Mouse (Mus musculus): ENCODE measurements around the gene Mylk. TPM values are rescaled to one million over a fixed set of nuclear protein-coding genes. Genes with fewer than 3 reads are reported as not detected.

The Mylk gene
- polyA plus RNA-seq, 1 experiment from 2014 or later = 6.9 TPM

DNA sequence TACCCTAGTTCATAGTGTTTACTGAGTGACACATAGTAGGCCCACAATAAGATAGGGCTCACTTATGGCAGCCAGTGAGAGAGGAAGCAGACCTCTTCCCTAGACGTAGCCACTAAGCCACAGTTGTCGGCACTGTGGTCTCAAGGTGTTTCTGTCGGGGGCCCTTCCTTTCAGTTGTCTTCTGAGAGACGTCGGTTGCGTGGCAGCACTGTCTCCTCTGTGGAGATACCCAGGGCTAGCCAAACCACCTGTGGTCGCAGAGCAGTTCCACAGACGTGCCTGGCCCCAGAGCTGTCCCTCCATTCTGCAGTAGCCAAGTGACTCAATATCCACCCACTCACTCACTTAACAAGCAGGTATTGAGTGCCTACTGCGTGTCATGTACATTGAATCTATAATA, 205.9 kb downstream of the Mylk start:
- Histone ChIP-seq H3K4me3 (ENCODE audit: low read depth, low read length) (no peak overlapping the region), H3K27ac (ENCODE audit: low read length) (no peak overlapping the region), H3K4me1 (ENCODE audit: control insufficient read depth, low read depth, low read length) (no peaks in the 10 kb centered on the region), H3K27me3 (ENCODE audit: control insufficient read depth, insufficient read depth, low read depth, low read length) (no peaks in the 10 kb centered on the region), H3K9ac (ENCODE audit: low read depth, low read length) (no peak overlapping the region), H3K4me2 (ENCODE audit: low read depth, low read length) (no peak overlapping the region), H3K9me3 (replicated peaks; ENCODE audit: control insufficient read depth, low read length) (no peaks in the 10 kb centered on the region), H3K36me3 (ENCODE audit: control insufficient read depth, insufficient read depth) (no peaks in the 10 kb centered on the region)
- WGBS (ENCODE audit: insufficient replicate concordance) = 32% methylated on average over 9 of the region's 9 CpGs
- ATAC-seq (ENCODE audit: low read depth) = no peak

DNA sequence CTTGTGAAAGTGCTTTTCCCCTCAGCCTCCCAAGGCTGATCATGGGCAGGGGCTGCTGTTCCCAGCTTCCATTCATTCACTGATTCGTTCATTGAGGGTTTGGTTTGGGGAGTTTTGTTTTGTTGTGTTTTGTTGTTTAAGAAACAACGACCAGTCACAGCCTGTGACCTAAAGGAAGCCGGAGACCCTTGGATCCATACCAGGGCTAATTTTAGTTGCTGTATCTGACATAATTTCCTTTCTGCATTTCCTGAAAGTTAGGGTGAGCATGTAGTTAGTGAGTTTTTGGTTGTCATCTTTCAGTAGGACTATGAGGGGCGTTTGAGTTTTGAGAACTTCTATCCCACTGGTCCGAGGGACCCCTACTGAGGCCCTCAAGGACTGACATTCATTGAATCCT, 207.2 kb downstream of the Mylk start:
- H3K9me3 ChIP-seq (replicated peaks; ENCODE audit: control insufficient read depth, low read length) = no peaks in the 10 kb centered on the region
- H3K4me3 ChIP-seq (ENCODE audit: low read depth, low read length) = no peak overlapping the region
- no peaks in the 10 kb centered on the region for H3K27me3 ChIP-seq (ENCODE audit: control insufficient read depth, insufficient read depth, low read depth, low read length)
- no peaks in the 10 kb centered on the region for H3K36me3 ChIP-seq (ENCODE audit: control insufficient read depth, insufficient read depth)
- no peak for ATAC-seq (ENCODE audit: low read depth)
- H3K4me2 ChIP-seq (ENCODE audit: low read depth, low read length) = no peak overlapping the region
- 13% methylated on average over 5 of the region's 5 CpGs for WGBS (ENCODE audit: insufficient replicate concordance)
- no peak overlapping the region for H3K9ac ChIP-seq (ENCODE audit: low read depth, low read length)
- H3K27ac ChIP-seq (ENCODE audit: low read length) = no peak overlapping the region
- peaks cover 1% of the 10 kb centered on the region for H3K4me1 ChIP-seq (ENCODE audit: control insufficient read depth, low read depth, low read length)

DNA sequence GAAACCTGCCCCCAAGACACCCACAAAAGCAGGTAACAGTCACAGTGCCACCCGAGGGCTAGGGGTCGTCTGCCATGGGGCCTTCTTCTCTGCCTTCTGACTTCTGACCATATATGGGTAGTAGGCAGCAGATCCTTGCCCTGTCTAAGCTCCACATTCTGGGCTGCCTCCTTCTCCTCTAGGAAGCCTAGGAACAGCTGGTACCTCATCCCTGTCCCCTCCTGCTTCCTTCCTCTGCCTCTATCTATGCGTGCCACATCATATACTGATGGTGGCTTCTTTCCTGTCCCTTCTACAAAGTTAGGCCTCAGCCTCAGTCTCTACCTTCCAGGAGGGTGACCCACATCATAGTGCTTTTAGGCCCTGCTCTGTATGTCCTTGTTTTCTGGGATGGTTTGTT, 207.8 kb downstream of the Mylk start:
- no peak overlapping the region for H3K27ac ChIP-seq (ENCODE audit: low read length)
- peaks cover 3% of the 10 kb centered on the region for H3K4me1 ChIP-seq (ENCODE audit: control insufficient read depth, low read depth, low read length)
- H3K4me3 ChIP-seq (ENCODE audit: low read depth, low read length) = no peak overlapping the region
- ATAC-seq (ENCODE audit: low read depth) = peak; percentile 35; the same call in 1 of the 2 replicates
- H3K4me2 ChIP-seq (ENCODE audit: low read depth, low read length) = no peak overlapping the region
- H3K9ac ChIP-seq (ENCODE audit: low read depth, low read length) = no peak overlapping the region
- no peaks in the 10 kb centered on the region for H3K36me3 ChIP-seq (ENCODE audit: control insufficient read depth, insufficient read depth)
- 31% methylated on average over 3 of the region's 3 CpGs for WGBS (ENCODE audit: insufficient replicate concordance)
- no peaks in the 10 kb centered on the region for H3K27me3 ChIP-seq (ENCODE audit: control insufficient read depth, insufficient read depth, low read depth, low read length)
- no peaks in the 10 kb centered on the region for H3K9me3 ChIP-seq (replicated peaks; ENCODE audit: control insufficient read depth, low read length)

DNA sequence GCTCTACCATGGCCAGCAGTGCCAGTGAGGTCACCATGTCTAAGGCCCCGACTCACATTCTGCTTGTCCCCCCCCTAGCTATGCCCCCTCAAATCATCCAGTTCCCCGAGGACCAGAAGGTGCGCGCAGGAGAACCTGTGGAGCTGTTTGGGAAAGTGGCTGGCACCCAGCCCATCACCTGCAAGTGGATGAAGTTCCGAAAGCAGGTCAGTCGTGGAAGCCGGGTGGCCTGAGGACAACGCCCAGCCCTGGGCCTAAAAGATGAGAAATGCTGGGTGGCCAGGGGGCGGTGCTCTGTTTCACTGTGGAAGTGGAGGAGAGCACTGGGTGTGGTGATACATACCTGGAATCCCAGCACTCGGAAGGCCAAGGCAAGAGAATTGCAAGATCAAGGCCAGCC, 208.5 kb downstream of the Mylk start:
- H3K9me3 ChIP-seq (replicated peaks; ENCODE audit: control insufficient read depth, low read length) = no peaks in the 10 kb centered on the region
- 73% methylated on average over 10 of the region's 10 CpGs for WGBS (ENCODE audit: insufficient replicate concordance)
- ATAC-seq (ENCODE audit: low read depth) = no peak

DNA sequence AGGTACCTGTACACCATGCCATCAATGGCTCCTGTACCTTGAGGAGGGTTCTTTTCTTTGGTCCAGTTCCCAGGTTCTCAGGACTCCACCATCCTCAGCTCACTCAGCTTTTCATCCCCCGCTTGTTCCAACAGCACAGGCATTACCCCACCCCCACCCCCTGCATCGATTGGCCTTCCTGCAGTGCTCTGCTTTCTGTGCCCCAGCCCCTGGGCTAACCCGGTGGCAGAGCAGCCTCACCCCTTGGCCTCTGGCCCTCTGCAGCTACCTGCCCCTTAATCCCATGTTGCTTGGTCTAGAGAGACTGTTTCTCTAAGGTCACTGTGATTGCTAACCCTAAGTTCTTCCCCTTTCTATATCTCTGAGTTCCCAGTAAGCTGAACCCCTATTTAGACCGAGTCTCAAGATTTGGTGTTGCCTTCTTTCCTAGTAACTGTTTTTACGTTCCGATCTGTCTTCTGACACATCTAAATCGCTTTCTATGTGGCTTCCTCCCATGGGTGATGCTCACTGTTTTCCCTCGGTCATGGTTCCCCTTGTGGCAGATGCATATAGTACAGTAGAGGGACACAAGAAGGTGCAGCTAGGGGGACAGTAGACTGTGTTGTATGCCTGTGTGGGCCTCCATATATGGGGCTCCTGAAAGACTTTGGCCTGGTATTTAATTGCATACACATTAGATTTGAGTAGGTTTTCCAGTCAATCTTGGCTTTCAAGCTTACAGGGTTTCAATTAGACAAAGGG, 212.6 kb downstream of the Mylk start:
- H3K9ac ChIP-seq (ENCODE audit: low read depth, low read length) = no peak overlapping the region
- peaks cover 9% of the 10 kb centered on the region for H3K4me1 ChIP-seq (ENCODE audit: control insufficient read depth, low read depth, low read length)
- WGBS (ENCODE audit: insufficient replicate concordance) = 46% methylated on average over 8 of the region's 8 CpGs
- H3K27ac ChIP-seq (ENCODE audit: low read length) = no peak overlapping the region
- H3K9me3 ChIP-seq (replicated peaks; ENCODE audit: control insufficient read depth, low read length) = no peaks in the 10 kb centered on the region
- no peaks in the 10 kb centered on the region for H3K36me3 ChIP-seq (ENCODE audit: control insufficient read depth, insufficient read depth)
- ATAC-seq (ENCODE audit: low read depth) = no peak
- no peak overlapping the region for H3K4me3 ChIP-seq (ENCODE audit: low read depth, low read length)
- H3K4me2 ChIP-seq (ENCODE audit: low read depth, low read length) = no peak overlapping the region
- H3K27me3 ChIP-seq (ENCODE audit: control insufficient read depth, insufficient read depth, low read depth, low read length) = no peaks in the 10 kb centered on the region

More for the DNA sequence above, 208.5 kb downstream of the Mylk start:
- no peak overlapping the region for H3K9ac ChIP-seq (ENCODE audit: low read depth, low read length)
- no peaks in the 10 kb centered on the region for H3K36me3 ChIP-seq (ENCODE audit: control insufficient read depth, insufficient read depth)
- H3K4me3 ChIP-seq (ENCODE audit: low read depth, low read length) = no peak overlapping the region
- no peak overlapping the region for H3K4me2 ChIP-seq (ENCODE audit: low read depth, low read length)
- no peak overlapping the region for H3K27ac ChIP-seq (ENCODE audit: low read length)
- peaks cover 3% of the 10 kb centered on the region for H3K4me1 ChIP-seq (ENCODE audit: control insufficient read depth, low read depth, low read length)
- no peaks in the 10 kb centered on the region for H3K27me3 ChIP-seq (ENCODE audit: control insufficient read depth, insufficient read depth, low read depth, low read length)

DNA sequence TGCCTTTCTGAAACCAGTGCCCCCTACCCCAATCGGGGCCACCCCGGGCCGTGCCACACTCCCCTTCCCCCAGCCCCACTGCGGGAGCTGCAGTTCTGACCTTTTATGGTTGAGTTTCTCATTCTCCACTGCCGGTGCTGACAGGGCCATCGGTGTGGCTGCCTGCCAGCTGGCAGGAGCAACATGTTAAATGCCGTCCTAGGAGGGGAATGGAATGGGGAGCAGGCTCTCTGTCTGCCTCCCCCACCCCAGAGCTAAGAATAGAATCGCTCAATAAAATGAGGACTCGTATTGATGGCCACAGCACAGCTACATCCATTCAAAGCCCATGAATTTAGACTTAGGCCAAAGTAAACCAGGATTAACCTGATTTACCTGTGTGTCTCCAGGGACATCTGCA, 213.7 kb downstream of the Mylk start:
- Histone ChIP-seq H3K27me3 (ENCODE audit: control insufficient read depth, insufficient read depth, low read depth, low read length) (no peaks in the 10 kb centered on the region), H3K4me2 (ENCODE audit: low read depth, low read length) (no peak overlapping the region), H3K9me3 (replicated peaks; ENCODE audit: control insufficient read depth, low read length) (no peaks in the 10 kb centered on the region), H3K9ac (ENCODE audit: low read depth, low read length) (no peak overlapping the region), H3K27ac (ENCODE audit: low read length) (no peak overlapping the region), H3K4me3 (ENCODE audit: low read depth, low read length) (no peak overlapping the region), H3K4me1 (ENCODE audit: control insufficient read depth, low read depth, low read length) (peaks cover 9% of the 10 kb centered on the region), H3K36me3 (ENCODE audit: control insufficient read depth, insufficient read depth) (no peaks in the 10 kb centered on the region)
- ATAC-seq (ENCODE audit: low read depth) = peak; percentile 86
- WGBS (ENCODE audit: insufficient replicate concordance) = 44% methylated on average over 9 of the region's 9 CpGs

DNA sequence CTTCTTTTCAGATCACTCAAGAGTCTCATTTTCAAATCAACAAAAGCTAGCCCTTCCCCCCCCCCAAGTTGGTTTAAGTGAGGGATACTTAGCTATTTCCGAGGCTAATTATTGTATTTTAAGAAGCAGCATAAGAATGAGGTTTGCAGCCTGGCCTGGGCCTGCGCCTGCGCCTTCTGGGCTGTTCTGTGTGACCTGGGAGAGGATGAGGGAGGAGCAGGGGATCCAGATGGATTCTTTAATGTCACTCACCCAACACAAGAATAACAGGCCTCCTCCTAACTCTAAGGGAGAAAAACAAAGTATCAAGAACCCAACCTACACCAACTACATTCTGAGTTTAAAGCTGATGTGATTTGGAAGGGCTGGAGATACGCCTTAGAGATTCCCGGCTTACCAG, 214.3 kb downstream of the Mylk start:
- H3K4me1 ChIP-seq (ENCODE audit: control insufficient read depth, low read depth, low read length) = peaks cover 9% of the 10 kb centered on the region
- no peak overlapping the region for H3K4me2 ChIP-seq (ENCODE audit: low read depth, low read length)
- 66% methylated on average over 5 of the region's 5 CpGs for WGBS (ENCODE audit: insufficient replicate concordance)

DNA sequence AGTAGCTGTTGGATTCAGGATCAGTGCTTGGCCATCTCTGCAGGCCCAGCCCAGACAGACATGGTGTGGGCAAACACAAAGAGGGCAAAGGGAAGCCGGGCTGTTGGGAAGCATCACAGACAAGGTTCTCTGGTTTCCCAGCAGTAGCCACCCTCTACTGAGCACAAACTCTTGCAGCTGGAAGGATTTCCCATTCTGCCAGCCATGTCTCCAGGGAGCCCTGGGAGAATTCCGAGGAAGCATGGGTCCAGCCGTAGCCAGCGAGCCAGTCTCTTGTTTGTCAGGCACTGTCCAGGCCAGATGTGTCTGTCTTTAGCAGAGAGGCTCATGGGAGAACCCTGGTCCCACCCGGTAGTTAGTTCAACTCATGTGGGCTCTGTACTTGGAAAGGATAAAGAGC, 215.2 kb downstream of the Mylk start:
- 72% methylated on average over 5 of the region's 5 CpGs for WGBS (ENCODE audit: insufficient replicate concordance)
- Histone ChIP-seq H3K4me2 (ENCODE audit: low read depth, low read length) (no peak overlapping the region), H3K36me3 (ENCODE audit: control insufficient read depth, insufficient read depth) (no peaks in the 10 kb centered on the region), H3K4me3 (ENCODE audit: low read depth, low read length) (no peak overlapping the region), H3K9ac (ENCODE audit: low read depth, low read length) (no peak overlapping the region), H3K4me1 (ENCODE audit: control insufficient read depth, low read depth, low read length) (peaks cover 9% of the 10 kb centered on the region), H3K9me3 (replicated peaks; ENCODE audit: control insufficient read depth, low read length) (no peaks in the 10 kb centered on the region), H3K27me3 (ENCODE audit: control insufficient read depth, insufficient read depth, low read depth, low read length) (no peaks in the 10 kb centered on the region), H3K27ac (ENCODE audit: low read length) (no peak overlapping the region)
- ATAC-seq (ENCODE audit: low read depth) = no peak

More for the DNA sequence above, 214.3 kb downstream of the Mylk start:
- ATAC-seq (ENCODE audit: low read depth) = no peak
- H3K4me3 ChIP-seq (ENCODE audit: low read depth, low read length) = no peak overlapping the region
- H3K27me3 ChIP-seq (ENCODE audit: control insufficient read depth, insufficient read depth, low read depth, low read length) = no peaks in the 10 kb centered on the region
- H3K27ac ChIP-seq (ENCODE audit: low read length) = no peak overlapping the region
- H3K9me3 ChIP-seq (replicated peaks; ENCODE audit: control insufficient read depth, low read length) = no peaks in the 10 kb centered on the region
- H3K36me3 ChIP-seq (ENCODE audit: control insufficient read depth, insufficient read depth) = no peaks in the 10 kb centered on the region
- H3K9ac ChIP-seq (ENCODE audit: low read depth, low read length) = no peak overlapping the region

DNA sequence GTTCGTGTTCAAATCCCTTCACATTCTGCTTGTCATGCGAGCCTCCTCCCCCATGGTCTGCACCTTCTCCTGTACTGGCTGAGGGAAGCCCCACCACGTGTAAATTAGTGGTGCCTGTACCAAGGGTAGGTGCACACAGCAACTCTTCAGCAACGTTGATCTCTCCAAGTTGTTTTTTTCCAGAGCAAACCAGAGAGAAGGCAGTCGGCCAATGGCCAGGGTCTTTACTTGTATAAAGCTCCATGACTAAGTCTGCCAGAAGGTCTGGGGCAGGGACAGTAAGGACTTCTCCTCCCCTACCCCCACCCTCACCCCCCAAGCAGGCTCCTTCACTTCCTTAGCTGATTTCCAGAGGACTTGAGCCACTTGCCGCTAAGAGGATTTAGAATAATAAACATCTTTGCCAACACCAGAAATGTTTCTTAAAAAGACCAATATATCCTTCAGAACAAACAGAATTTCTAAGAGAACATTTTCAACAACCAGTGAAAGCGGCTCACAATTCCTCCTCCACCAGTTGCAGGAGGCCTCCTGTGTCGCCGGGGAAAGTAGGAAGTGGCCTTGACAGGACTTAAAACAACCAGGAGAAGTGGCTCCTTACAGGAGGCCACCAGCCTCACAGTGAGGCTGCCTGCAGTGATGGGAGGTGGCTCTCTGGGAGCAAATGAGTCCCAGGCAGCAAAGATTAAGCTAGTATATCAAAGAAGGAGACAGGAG, 216.0 kb downstream of the Mylk start:
- no peak overlapping the region for H3K4me3 ChIP-seq (ENCODE audit: low read depth, low read length)
- H3K4me2 ChIP-seq (ENCODE audit: low read depth, low read length) = no peak overlapping the region
- ATAC-seq (ENCODE audit: low read depth) = no peak
- H3K27me3 ChIP-seq (ENCODE audit: control insufficient read depth, insufficient read depth, low read depth, low read length) = no peaks in the 10 kb centered on the region
- no peaks in the 10 kb centered on the region for H3K9me3 ChIP-seq (replicated peaks; ENCODE audit: control insufficient read depth, low read length)
- no peak overlapping the region for H3K27ac ChIP-seq (ENCODE audit: low read length)
- peaks cover 9% of the 10 kb centered on the region for H3K4me1 ChIP-seq (ENCODE audit: control insufficient read depth, low read depth, low read length)
- 35% methylated on average over 9 of the region's 9 CpGs for WGBS (ENCODE audit: insufficient replicate concordance)
- H3K36me3 ChIP-seq (ENCODE audit: control insufficient read depth, insufficient read depth) = no peaks in the 10 kb centered on the region
- no peak overlapping the region for H3K9ac ChIP-seq (ENCODE audit: low read depth, low read length)
